Mouse (Mus musculus) olfactory bulb, adult 2 months (tissue): Measurements from ENCODE around the gene Des.

Experiments used
- CTCF ChIP-seq: fragments of 200-500 bp; IDR thresholded peaks from 2 replicates; pipeline ENCODE4 v1.5.1; 2012; ENCODE audit warnings: low read depth, mild to moderate bottlenecking, low read length, moderate library complexity; ENCODE audit not compliant: insufficient read depth
- POLR2A ChIP-seq: fragments of 200-500 bp; IDR thresholded peaks from 2 replicates; pipeline ENCODE4 v1.6.1; 2012; ENCODE audit warnings: mild to moderate bottlenecking, low read depth, low read length, moderate library complexity; ENCODE audit not compliant: insufficient read depth

DNA sequence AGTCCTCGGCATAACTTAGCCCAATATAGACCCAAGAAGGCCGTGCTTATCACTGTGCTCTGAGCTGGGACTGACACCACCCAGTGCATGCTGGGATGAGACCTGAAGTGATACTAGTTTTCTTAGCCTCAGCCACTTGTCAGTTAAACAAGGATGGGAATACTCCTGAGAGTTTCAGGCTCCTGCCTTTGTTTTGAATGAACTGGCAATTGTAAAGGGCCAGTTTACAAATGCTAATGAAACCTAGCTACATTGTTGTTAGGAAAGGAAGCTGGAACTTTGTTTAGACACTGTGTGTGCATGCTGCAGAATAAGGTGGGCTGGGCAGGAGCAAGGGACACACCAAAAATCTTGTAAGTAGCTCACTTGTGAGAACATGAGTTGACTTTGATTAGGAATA is 20.8 kb downstream of the Des start:
- TF ChIP-seq CTCF: no peak
- no peak for TF ChIP-seq POLR2A
